Mouse (Mus musculus) heart, adult 2 months (tissue): ENCODE data around the gene Plpp3.

Experiments used
- CTCF ChIP-seq: fragments of 200-600 bp; IDR thresholded peaks from 2 replicates; pipeline ENCODE4 v1.8.1; 2022; ENCODE audit warnings: antibody characterized with exemption, mild to moderate bottlenecking, moderate library complexity
- POLR2A ChIP-seq: fragments of 200-500 bp; IDR thresholded peaks from 2 replicates; pipeline ENCODE4 v1.6.1; 2011; ENCODE audit warnings: mild to moderate bottlenecking, low read depth, low read length, control low read depth; ENCODE audit not compliant: insufficient read depth

DNA sequence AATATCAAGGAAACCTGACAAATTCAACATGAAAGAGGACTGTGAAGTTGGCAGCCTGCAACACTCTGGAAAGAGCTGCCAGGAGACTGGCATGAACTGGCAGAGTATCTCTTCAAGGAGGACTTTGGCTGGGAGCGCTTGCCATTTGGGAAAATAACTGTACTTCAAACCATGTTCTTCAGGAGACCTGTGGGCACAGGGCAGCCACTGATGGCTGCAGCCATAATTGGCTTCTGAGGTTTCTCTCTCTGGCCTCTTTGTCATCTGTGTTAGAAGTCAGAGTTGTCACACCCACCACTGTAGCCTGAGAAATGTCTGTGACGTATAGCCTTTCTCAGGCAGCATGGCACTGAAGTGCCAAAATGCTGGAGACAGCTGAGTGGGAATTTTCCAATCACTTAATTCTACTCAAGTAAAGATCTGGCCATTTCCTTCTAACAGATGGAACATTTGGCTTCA, 46.2 kb downstream of the Plpp3 start:
- TF ChIP-seq CTCF (no peak), POLR2A (no peak)
